Mouse (Mus musculus) limb, embryonic 15.5 days (tissue): ENCODE results near the gene Cpne4. TPM values are rescaled to one million over a fixed set of nuclear protein-coding genes. Genes with fewer than 3 reads are reported as not detected.

Experiments
- ATAC-seq: fragments of 200-750 bp; cut with Nextera tagmentation; 2 replicates; pipeline ENCODE4 v1.8.0; 2017; ENCODE audit warnings: low read depth, moderate TSS enrichment; ENCODE audit not compliant: insufficient number of reproducible peaks, low FRiP score, low TSS enrichment
- H3K27ac ChIP-seq: fragments of 300-500 bp; sonication (generic); 2 replicates; pipeline ENCODE4 v1.5.1; 2015; ENCODE audit warnings: moderate library complexity, mild to moderate bottlenecking, inconsistent platforms
- H3K27me3 ChIP-seq: fragments of 300-500 bp; sonication (generic); 2 replicates; pipeline ENCODE4 v1.6.1; 2015; ENCODE audit warnings: inconsistent platforms
- H3K36me3 ChIP-seq: fragments of 300-500 bp; sonication (generic); 2 replicates; pipeline ENCODE4 v1.6.1; 2015; ENCODE audit warnings: inconsistent platforms
- H3K4me1 ChIP-seq: fragments of 300-500 bp; sonication (generic); 2 replicates; pipeline ENCODE4 v1.6.1; 2015; ENCODE audit warnings: inconsistent platforms
- H3K4me2 ChIP-seq: fragments of 300-500 bp; sonication (generic); 2 replicates; pipeline ENCODE4 v1.6.1; 2015; ENCODE audit warnings: mild to moderate bottlenecking, inconsistent platforms
- H3K4me3 ChIP-seq: fragments of 300-500 bp; sonication (generic); 2 replicates; pipeline ENCODE4 v1.5.1; 2015; ENCODE audit warnings: mild to moderate bottlenecking, inconsistent platforms
- H3K9ac ChIP-seq: fragments of 300-500 bp; sonication (generic); 2 replicates; pipeline ENCODE4 v1.6.1; 2015; ENCODE audit warnings: inconsistent platforms
- H3K9me3 ChIP-seq: fragments of 300-500 bp; sonication (generic); 2 replicates; pipeline ENCODE4 v1.6.1; 2016; ENCODE audit warnings: inconsistent platforms
- WGBS: fragments of 180-500 bp; shearing (Covaris S2); methylation state at CpG from one replicate; pipeline ENCODE4 v1.1.7; 2015; 5-methylcytosine and 5-hydroxymethylcytosine counted together
- polyA plus RNA-seq: library from polyadenylated mRNA; unstranded; fragments of >200 nt; fragmentation: Nextera tagmentation; extraction: Ambion mirVana; gene quantifications from 2 replicates; pipeline ENCODE4 v1.2.1, GENCODE M21; 2015

Gene Cpne4
- polyA plus RNA-seq, 1 experiment from 2014 or later, result 0.60 TPM

GRCm38 (mm10) chr9:104693145-104693544, 146.1 kb downstream of the Cpne4 start:
- Histone ChIP-seq H3K27me3 (no peaks in the 10 kb centered on the region), H3K4me2 (no peak overlapping the region), H3K4me3 (no peak overlapping the region), H3K9ac (no peak overlapping the region), H3K27ac (no peak overlapping the region), H3K36me3 (no peaks in the 10 kb centered on the region), H3K4me1 (no peaks in the 10 kb centered on the region), H3K9me3 (no peaks in the 10 kb centered on the region)
- ATAC-seq, result no peak
- 27% methylated on average over 2 of the region's 2 CpGs for WGBS

- no peak overlapping the region for H3K4me2 ChIP-seq
- no peak overlapping the region for H3K9ac ChIP-seq
- no peak overlapping the region for H3K4me3 ChIP-seq
- no peaks in the 10 kb centered on the region for H3K9me3 ChIP-seq
- no peak overlapping the region for H3K27ac ChIP-seq
- no peaks in the 10 kb centered on the region for H3K36me3 ChIP-seq
- no peaks in the 10 kb centered on the region for H3K27me3 ChIP-seq
- H3K4me1 ChIP-seq, result no peaks in the 10 kb centered on the region
- no peak for ATAC-seq
- 88% methylated on average over 5 of the region's 5 CpGs for WGBS
Observed at GRCm38 (mm10) chr9:104710831-104711230, 163.7 kb downstream of the Cpne4 start.

GRCm38 (mm10) chr9:104725311-104725710, 178.2 kb downstream of the Cpne4 start:
- Histone ChIP-seq H3K27ac (no peak overlapping the region), H3K4me1 (no peaks in the 10 kb centered on the region), H3K4me2 (no peak overlapping the region), H3K36me3 (no peaks in the 10 kb centered on the region), H3K27me3 (no peaks in the 10 kb centered on the region), H3K9me3 (no peaks in the 10 kb centered on the region), H3K4me3 (no peak overlapping the region), H3K9ac (no peak overlapping the region)
- ATAC-seq, result no peak
- WGBS, result 82% methylated on average over 2 of the region's 2 CpGs

GRCm38 (mm10) chr9:104742661-104743380, 195.7 kb downstream of the Cpne4 start:
- no peak for ATAC-seq
- no peaks in the 10 kb centered on the region for H3K27me3 ChIP-seq
- H3K4me3 ChIP-seq, result no peak overlapping the region
- no peak overlapping the region for H3K27ac ChIP-seq
- no peak overlapping the region for H3K9ac ChIP-seq
- H3K4me2 ChIP-seq, result no peak overlapping the region
- H3K4me1 ChIP-seq, result no peaks in the 10 kb centered on the region
- no peaks in the 10 kb centered on the region for H3K36me3 ChIP-seq
- no peaks in the 10 kb centered on the region for H3K9me3 ChIP-seq
- WGBS, result 80% methylated on average over 14 of the region's 14 CpGs

DNA sequence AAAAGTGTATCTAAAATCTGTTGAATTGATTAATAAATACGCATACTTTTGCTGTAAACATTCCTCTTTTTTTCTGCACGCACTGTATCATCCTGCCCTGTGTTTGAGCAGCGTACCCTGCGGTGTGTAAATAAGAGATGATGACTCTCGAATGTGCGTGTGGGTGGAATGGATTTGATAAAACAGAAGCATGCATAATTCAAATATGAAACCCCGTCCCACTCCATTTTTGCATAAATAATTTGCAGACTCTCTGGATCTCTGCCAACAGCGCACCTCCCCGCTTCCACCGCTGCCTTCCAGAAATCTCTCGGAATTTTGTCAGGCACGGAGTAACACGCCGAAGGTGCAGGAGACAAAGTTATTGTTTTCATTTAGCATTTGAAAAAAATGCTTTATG, 208.4 kb downstream of the Cpne4 start:
- Histone ChIP-seq H3K36me3 (no peaks in the 10 kb centered on the region), H3K27ac (no peak overlapping the region), H3K4me2 (no peak overlapping the region), H3K4me3 (no peak overlapping the region), H3K9me3 (no peaks in the 10 kb centered on the region), H3K4me1 (no peaks in the 10 kb centered on the region), H3K27me3 (no peaks in the 10 kb centered on the region), H3K9ac (no peak overlapping the region)
- no peak for ATAC-seq
- 69% methylated on average over 14 of the region's 14 CpGs for WGBS

- Histone ChIP-seq H3K27me3 (no peaks in the 10 kb centered on the region), H3K9ac (no peak overlapping the region), H3K4me1 (no peaks in the 10 kb centered on the region), H3K9me3 (no peaks in the 10 kb centered on the region), H3K27ac (no peak overlapping the region), H3K4me2 (no peak overlapping the region), H3K36me3 (no peaks in the 10 kb centered on the region), H3K4me3 (no peak overlapping the region)
- ATAC-seq, result no peak
- 91% methylated on average over 7 of the region's 7 CpGs for WGBS
Observed at GRCm38 (mm10) chr9:104760031-104760430, 212.9 kb downstream of the Cpne4 start.

DNA sequence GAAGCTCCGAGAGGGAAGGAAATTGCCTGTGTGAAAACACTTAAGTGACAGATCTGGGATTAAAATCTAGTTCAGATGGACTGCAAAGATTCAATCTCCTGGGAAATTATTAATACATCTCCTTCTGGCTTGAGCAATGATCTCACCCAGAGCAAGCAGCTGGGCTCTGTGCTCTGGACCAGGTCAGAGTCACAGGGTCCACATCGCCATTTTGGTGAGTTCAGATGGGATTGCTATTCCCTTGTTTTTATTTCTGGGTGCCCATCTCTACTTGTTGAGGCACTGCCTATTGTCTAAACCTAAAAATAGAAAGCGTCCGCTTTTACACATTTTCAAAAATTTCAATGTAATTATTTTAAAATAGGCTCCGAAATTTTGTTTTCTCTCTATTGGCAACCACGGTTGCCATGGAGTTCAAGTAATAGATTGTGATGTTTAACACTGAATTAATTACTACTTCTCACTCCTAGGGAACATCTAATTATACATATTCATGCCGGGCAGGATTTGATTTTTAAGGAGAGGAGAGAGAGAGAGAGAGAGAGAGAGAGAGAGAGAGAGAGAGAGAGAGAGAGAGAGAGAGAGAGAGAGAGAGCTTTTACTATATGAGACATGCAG, 229.2 kb downstream of the Cpne4 start:
- H3K9me3 ChIP-seq, result no peaks in the 10 kb centered on the region
- H3K4me3 ChIP-seq, result no peak overlapping the region
- H3K27me3 ChIP-seq, result no peaks in the 10 kb centered on the region
- WGBS, result 86% methylated on average over 7 of the region's 7 CpGs
- H3K4me2 ChIP-seq, result no peak overlapping the region
- no peak overlapping the region for H3K9ac ChIP-seq
- H3K27ac ChIP-seq, result no peak overlapping the region
- no peaks in the 10 kb centered on the region for H3K36me3 ChIP-seq
- no peak for ATAC-seq
- no peaks in the 10 kb centered on the region for H3K4me1 ChIP-seq

DNA sequence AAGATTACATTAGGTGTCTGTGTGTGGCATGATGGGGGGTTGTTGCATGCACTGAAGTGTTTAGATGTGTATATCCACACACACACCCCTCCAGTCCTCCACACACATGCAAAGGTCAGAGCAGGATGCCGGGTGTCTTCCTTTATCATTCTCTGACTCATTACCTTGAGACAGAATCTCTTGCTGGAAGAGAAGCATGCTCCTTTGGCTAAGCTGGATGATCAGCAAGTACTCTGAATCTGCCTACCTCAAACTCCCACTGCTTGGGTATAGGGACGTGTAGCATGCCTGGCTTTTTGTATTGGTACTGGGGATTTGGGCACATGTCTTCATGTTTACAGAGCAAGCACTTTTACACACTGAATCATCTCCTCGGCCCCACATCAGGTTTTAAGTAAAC, 230.0 kb downstream of the Cpne4 start:
- H3K4me3 ChIP-seq, result no peak overlapping the region
- no peak overlapping the region for H3K27ac ChIP-seq
- H3K9me3 ChIP-seq, result no peaks in the 10 kb centered on the region
- no peak overlapping the region for H3K4me2 ChIP-seq
- no peaks in the 10 kb centered on the region for H3K36me3 ChIP-seq
- no peak for ATAC-seq
- H3K27me3 ChIP-seq, result no peaks in the 10 kb centered on the region
- no peak overlapping the region for H3K9ac ChIP-seq
- 68% methylated on average over 3 of the region's 3 CpGs for WGBS
- no peaks in the 10 kb centered on the region for H3K4me1 ChIP-seq

- Histone ChIP-seq H3K4me1 (no peaks in the 10 kb centered on the region), H3K27ac (no peak overlapping the region), H3K4me2 (no peak overlapping the region), H3K9me3 (no peaks in the 10 kb centered on the region), H3K27me3 (no peaks in the 10 kb centered on the region), H3K36me3 (no peaks in the 10 kb centered on the region), H3K4me3 (no peak overlapping the region), H3K9ac (no peak overlapping the region)
- 70% methylated on average over 5 of the region's 5 CpGs for WGBS
- ATAC-seq, result no peak
Observed at GRCm38 (mm10) chr9:104777780-104778179, 230.7 kb downstream of the Cpne4 start.

DNA sequence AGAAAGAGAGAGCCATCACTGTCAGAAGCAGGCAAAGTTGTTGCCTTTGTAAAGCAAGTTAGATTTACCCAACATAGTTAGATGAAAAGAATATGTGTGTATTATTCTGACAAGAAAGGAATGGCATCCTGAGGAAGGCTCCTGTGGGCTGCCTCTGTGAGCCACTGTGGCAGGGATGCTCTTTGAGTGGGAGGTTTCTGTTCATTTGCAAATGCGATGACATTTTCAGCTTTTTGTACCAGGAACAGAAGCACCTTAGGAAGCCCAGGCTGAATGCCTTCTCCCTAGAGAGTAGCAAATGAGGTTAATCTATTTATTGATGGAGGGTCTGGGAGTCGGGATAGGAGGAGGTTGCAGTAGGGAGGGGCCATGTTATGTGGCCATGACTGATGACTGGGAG, 249.5 kb downstream of the Cpne4 start:
- Histone ChIP-seq H3K4me2 (no peak overlapping the region), H3K4me3 (no peak overlapping the region), H3K9ac (no peak overlapping the region), H3K36me3 (no peaks in the 10 kb centered on the region), H3K27ac (no peak overlapping the region), H3K9me3 (no peaks in the 10 kb centered on the region), H3K27me3 (no peaks in the 10 kb centered on the region), H3K4me1 (no peaks in the 10 kb centered on the region)
- no peak for ATAC-seq
- 32% methylated on average over 2 of the region's 2 CpGs for WGBS

DNA sequence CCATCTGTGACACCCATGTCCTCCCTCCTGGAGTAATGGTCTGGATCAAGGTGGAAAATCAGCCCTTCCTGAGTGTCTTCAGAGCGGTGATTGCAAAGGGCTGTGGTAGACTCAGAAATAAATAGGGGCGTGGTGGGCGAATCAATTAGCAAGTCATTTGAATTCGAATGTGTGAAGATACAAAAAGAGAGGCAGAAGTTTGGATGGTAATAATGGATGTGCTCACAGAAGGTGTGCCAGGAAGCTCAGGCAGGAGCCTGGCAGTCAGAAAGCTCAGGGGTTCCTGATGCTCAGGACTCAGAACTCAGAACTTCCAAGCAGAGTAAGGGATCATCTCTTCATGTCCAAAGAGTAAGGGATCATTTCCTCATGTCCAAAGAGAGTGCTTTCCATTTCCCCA, 257.7 kb downstream of the Cpne4 start:
- Histone ChIP-seq H3K27ac (no peak overlapping the region), H3K4me1 (no peaks in the 10 kb centered on the region), H3K9me3 (no peaks in the 10 kb centered on the region), H3K9ac (no peak overlapping the region), H3K4me3 (no peak overlapping the region), H3K27me3 (no peaks in the 10 kb centered on the region), H3K36me3 (no peaks in the 10 kb centered on the region), H3K4me2 (no peak overlapping the region)
- ATAC-seq, result no peak
- WGBS, result 69% methylated on average over 4 of the region's 4 CpGs

DNA sequence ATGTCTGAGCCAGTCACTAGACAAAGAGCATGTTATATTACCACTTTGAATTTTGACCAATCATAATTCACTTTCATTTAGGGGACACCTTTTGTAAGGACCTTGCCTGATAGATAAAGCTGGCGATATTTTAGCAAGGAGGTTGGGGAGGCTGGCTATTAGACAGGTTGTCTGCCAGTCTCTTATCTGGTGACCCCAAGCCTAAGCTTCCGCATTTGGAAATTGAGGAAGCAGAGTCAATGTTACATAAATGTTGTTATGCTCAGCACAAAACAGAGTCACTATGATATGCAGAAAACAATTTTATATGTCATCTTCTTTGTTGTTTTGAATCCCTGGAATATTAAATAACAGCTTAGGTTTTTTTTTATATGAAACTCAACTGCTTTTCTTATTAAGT, 267.6 kb downstream of the Cpne4 start:
- no peaks in the 10 kb centered on the region for H3K9me3 ChIP-seq
- no peak overlapping the region for H3K4me3 ChIP-seq
- H3K36me3 ChIP-seq, result no peaks in the 10 kb centered on the region
- 83% methylated on average over 2 of the region's 2 CpGs for WGBS
- H3K27me3 ChIP-seq, result no peaks in the 10 kb centered on the region
- H3K27ac ChIP-seq, result no peak overlapping the region
- no peak overlapping the region for H3K4me2 ChIP-seq
- no peak overlapping the region for H3K9ac ChIP-seq
- no peaks in the 10 kb centered on the region for H3K4me1 ChIP-seq
- no peak for ATAC-seq
